Mouse (Mus musculus) left cerebral cortex, adult 2 months (tissue): ENCODE measurements at regions not wholly inside any gene's neighbourhood (a gene's known extent, or its start where the extent isn't known, plus 50 kb on each side); places are given as distances from the start of the nearest gene placed in this dataset.

Source experiments
- DNase-seq, 2 experiments: peaks; one replicate each; pipeline ENCODE4 v3.0.0; 2021 to 2022; ENCODE audit warnings: low spot score in 2 of 2, mixed read lengths in 1 of 2; ENCODE audit errors: extremely low spot score in 1 of 2
- H3K27ac ChIP-seq: fragments of 200-600 bp; 2 replicates; pipeline ENCODE4 v1.8.1; 2022
- H3K4me3 ChIP-seq: fragments of 200-600 bp; 2 replicates; pipeline ENCODE4 v1.8.1; 2022
- CTCF ChIP-seq: fragments of 200-600 bp; IDR thresholded peaks from 2 replicates; pipeline ENCODE4 v1.8.1; 2022; ENCODE audit warnings: antibody characterized with exemption, mild to moderate bottlenecking, moderate library complexity
- intact Hi-C: fragments of 180-260 bp; cut with DNase I; formaldehyde crosslinking; loops from one replicate; pipeline ENCODE4 v1.15.1; 2025
- microRNA-seq, 2 experiments: library from miRNA; unstranded; fragments of <30 nt; microRNA quantifications; one replicate each; pipeline ENCODE4 v1.2.0; 2021

DNA sequence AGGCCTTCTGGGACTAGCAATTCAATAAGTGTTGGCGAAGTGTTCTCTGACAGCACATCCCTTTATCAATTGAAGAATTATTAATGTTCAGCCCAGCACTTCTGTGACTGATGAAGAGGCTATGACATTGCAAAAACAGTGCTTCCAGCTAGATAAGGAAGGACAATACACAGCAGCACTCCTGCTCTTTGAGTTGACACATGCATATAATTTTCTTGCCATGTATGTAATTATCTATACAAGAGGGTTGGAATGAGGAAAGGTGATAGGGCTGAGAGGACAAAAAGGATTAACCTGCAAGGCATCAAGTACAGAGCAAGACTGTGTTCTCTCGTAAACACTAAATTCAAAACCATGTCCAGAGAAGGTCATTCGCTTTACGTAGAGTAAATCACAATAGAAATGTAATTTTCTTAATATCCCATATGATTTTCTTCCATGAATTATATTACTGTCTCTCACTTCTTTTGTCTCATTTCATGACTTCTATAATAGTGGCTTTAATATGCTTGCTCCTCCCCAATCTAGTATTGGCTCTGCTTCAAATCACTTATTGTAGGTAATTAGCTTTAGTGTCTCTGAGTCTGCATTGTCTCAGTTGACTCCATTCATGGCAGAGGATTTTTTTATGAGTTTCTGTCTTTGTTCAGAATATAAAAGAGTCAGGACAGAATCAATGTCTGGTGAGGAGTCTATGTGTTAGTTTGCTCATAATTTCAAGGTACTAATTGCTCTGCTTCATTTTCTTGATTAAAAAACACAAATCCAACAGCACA, 460.9 kb downstream of the Slco4c1 start:
- TF ChIP-seq CTCF, result no peak
- intact Hi-C loops, result no loop called here
- H3K27ac ChIP-seq, result no peak overlapping the region
- H3K4me3 ChIP-seq, result no peak overlapping the region
- DNase-seq, result no peak

DNA sequence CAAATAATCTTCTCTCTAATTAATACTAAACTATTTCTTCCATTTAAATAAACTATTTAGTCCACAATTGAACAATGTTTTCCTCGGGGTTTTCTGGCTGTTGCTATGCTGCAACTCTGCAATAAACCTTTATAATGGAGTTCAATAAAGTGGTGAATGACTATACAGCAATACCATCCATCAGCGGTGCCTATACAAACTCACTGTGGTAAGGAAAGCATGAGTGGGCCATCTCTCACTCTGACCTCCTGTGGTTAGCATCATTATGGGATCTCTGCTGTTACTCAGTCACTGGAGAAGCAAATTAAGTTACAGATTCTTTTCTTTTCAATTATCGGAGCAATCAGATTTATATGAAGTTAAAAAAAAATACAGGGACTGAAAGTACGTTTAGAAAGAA, 474.0 kb downstream of the Slco4c1 start:
- no peak overlapping the region for H3K27ac ChIP-seq
- no peak for TF ChIP-seq CTCF
- no peak for DNase-seq
- intact Hi-C loops, result no loop called here
- no peak overlapping the region for H3K4me3 ChIP-seq

DNA sequence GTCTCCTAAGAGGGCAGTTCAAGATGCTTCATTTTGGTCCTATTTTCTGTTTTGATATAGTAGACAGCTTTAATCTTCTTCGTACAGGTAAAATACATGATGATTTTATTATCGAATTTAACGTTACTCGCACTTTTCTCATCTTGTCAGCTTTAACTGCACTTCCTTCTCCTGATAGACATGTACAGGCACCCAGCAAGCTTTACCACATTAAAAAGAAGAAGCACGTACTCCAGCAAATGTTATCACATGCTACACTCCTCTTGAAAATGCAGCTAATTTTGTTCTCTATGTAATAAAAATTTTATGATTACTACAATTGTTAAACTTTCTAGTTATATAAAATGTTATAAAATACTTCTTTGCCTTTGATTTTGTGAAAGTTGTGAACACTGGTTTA, 483.6 kb downstream of the Slco4c1 start:
- Histone ChIP-seq H3K4me3 (no peak overlapping the region), H3K27ac (no peak overlapping the region)
- no peak for DNase-seq
- TF ChIP-seq CTCF, result no peak
- intact Hi-C loops, result no loop called here

DNA sequence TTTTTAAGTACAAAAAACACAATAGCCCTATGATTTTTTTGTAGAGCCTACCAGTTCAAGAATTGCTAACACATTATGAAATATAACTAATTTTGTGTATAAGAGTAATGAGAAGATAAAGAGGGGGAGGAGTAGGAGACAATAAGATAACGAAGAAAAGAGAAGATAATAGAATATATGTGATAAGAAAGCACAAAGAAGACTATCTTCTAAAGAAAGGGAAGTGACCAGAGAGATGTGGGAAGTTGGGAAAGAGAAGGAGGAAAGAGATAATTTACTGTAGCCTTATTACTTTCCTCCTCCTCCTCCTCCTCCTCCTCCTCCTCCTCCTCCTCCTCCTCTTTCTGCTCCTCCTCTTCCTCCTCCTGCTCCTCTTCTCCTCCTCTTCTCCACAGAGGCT, 486.1 kb downstream of the Slco4c1 start:
- intact Hi-C loops, result no loop called here
- TF ChIP-seq CTCF, result no peak
- Histone ChIP-seq H3K27ac (no peak overlapping the region), H3K4me3 (no peak overlapping the region)
- no peak for DNase-seq

DNA sequence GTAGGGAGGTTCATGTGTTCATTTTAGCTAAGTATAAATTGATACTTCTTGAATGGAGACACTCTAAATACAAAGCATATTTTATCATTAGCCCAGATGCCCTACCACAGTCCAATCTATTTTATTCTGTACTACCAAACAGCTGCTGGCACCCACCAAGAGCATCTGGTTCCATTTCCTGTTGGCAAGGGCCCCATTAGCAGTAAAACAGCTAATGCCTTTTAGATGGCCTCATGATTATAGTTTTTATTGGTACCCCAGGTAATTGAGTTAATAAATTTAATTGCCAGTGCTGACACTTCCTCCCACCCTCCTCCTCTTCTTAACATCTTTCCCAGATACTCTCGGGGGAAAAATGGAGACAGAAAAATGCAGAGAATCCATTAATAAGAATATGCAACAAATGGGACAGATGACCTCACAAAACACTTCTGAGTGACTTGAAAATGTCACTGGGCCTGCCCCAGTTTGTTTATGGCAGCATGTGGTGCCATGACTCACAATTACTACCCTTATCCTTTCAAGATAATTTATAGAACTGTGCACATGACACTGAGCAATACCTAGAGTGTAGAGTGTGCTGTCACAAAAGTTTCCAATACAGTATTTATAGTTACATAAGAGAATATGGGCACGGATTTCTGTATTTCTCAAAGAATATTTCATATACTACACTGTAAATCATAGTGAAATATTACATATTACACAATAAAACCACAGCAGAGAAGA, 509.1 kb downstream of the Slco4c1 start:
- TF ChIP-seq CTCF, result no peak
- no peak overlapping the region for H3K4me3 ChIP-seq
- no peak for DNase-seq
- intact Hi-C loops, result no loop called here
- H3K27ac ChIP-seq, result no peak overlapping the region

DNA sequence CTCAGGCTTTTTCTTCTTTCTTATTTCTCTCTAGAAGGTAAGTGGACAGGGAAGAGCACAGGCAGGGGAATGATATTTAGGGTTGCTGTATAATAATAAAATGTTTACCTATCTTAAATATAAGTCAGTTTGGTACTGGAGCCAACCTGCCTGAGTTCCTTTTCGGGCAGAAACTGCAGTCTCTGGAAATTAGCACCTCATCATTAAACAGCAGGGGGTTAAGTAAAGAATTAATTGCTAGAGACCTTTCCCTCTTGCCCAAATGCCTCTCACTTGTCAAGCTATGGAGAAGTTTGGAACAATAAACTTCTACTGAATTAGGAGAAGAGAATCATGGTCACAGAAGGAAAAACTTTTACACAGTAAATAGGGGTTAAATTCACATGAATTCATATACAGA, 524.7 kb downstream of the Slco4c1 start:
- no peak for DNase-seq
- Histone ChIP-seq H3K27ac (no peak overlapping the region), H3K4me3 (no peak overlapping the region)
- TF ChIP-seq CTCF, result no peak
- intact Hi-C loops, result no loop called here

DNA sequence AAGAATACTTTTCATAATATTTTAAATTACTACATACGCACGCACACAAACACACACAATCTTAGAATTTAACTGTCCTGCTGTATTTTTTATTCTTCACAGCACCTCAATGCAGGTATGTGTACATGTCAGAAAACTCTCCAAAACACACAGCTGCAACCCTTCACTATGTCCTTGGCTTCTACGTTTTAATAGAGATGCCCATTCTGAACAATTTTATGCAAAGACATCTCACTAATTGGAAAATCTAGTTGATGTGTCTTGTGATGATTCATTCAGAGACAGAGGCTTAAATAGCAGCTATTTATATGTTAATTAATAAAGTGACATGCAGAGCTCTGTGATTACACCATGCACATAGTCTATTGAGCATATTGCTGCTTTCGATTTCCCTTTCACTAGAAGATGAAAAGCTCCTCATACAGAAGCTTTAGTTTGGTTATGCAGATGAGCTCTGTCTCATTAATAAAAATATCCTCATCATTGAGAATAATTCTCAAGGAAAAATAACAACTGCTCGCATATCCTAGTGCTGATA, 525.4 kb downstream of the Slco4c1 start:
- Histone ChIP-seq H3K4me3 (no peak overlapping the region), H3K27ac (no peak overlapping the region)
- intact Hi-C loops, result no loop called here
- no peak for TF ChIP-seq CTCF
- DNase-seq, result no peak

DNA sequence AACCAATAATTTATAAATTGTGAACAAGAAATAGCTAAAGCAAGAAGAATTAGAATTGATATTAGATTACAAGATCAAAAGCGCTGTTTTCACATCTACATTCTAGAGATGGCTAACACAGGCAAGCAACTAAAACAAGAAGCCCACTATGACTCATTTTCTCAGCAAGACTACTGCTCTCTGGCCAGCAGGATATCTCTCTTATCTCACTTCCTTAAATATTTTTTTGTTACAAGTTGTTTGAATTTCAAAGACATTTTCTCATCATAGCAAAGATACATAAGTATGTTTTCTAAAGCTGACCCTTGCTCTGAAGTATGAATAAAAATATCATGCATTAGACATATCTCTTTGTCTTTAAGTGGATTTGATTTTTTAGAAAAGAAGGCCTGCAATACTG, 556.2 kb downstream of the Slco4c1 start:
- intact Hi-C loops, result no loop called here
- Histone ChIP-seq H3K4me3 (no peak overlapping the region), H3K27ac (no peak overlapping the region)
- no peak for TF ChIP-seq CTCF
- DNase-seq, result no peak

DNA sequence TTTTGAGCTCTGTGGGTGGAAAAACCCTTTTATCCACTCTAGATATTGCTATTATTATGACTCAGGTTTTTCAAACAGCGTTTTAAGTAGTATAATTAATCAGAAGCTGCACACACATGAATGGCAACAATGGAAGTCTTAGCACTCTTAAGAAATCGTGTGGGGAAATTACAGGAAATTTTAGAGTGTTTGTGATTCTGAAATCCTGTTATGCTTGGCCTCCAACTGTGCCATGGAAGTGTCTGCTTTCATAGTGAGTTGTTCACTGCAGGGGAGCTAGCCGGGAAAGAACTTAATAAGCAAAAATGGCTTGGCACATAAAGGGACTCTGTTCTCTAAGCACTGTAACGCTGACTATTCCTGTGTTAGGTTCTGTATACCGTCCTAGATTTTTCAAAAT, 570.7 kb downstream of the Slco4c1 start:
- no peak overlapping the region for H3K27ac ChIP-seq
- H3K4me3 ChIP-seq, result no peak overlapping the region
- intact Hi-C loops, result no loop called here
- no peak for TF ChIP-seq CTCF
- DNase-seq, result no peak

DNA sequence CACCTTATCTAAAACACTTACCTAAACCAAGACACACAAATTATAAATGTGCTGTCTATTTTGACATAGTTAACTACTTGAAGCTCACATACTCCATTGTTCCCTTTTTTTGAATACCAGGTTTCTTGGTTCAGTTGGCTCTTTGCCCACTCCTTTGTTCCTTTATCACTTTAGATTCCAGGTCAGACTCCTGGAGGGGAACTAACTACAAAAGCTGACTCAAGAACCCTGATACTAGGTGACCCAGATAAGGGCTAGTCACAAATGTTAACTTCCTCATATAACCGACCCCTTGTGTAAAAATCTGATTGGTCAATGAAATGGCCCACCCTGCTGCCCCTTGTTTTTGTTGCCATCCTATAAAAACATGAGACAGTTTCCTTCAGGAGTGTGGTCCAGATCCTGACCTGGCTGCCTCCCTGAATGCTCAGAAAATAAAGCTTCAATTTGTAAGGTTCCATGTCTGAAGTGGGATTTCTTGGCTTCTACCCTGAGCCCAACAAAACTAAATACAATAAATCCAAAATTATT, 593.9 kb downstream of the Slco4c1 start:
- intact Hi-C loops, result no loop called here
- no peak for TF ChIP-seq CTCF

DNA sequence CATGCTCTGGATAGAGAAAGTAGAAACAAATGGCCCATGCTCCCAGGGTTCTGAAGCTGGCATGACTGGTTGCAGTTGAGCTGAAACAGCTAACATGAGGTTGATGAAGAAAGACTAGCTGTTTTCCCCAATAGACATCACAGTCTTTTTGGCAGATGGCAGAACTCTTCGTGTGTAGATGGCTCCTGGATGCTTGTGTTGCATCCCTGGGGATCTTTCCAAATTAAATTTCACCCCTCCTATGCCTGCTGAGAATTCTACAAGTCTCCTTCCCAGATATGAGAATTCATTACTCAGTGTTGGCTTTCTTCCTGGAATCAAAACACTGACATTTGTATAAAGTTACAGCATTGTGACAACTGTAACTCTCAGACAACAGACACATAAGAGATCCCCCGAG, 595.3 kb downstream of the Slco4c1 start:
- H3K27ac ChIP-seq, result no peak overlapping the region
- no peak for DNase-seq
- no peak overlapping the region for H3K4me3 ChIP-seq
- intact Hi-C loops, result no loop called here
- no peak for TF ChIP-seq CTCF

More for the DNA sequence above, 593.9 kb downstream of the Slco4c1 start:
- no peak overlapping the region for H3K4me3 ChIP-seq
- DNase-seq, result no peak
- H3K27ac ChIP-seq, result no peak overlapping the region

Small RNAs in the stretch of these regions (microRNA-seq; reads per million reads assigned to microRNA genes)
- 0 reads per million in 2 experiments for gene Gm22917
